Mouse (Mus musculus): ENCODE results near the gene Cyba.

DNA sequence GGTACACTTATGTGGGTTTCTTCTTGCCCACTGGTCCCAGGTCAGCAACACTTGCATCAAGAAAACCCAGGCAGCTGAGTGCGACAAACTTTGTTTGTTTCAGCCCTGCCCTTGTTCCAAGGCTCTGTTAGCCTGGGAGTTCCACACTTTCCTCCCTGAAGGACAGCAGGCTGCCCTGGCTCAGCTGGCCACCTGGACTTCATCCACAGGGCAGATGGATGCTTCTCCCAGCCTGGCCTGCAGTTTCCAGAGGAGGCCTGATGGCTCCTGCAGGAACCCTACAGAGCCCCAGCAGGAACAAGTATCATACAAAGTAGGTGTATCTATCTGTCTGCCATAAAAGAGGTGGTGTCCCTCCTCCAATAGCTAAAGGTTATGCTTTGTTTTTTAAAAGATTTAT lies 8.6 kb upstream of the Cyba start:
- TF ChIP-seq EP300 (IDR thresholded peaks at IDR 0.05; ENCODE audit: insufficient read depth, low read depth, low read length): no peak
- TF ChIP-seq CTCF (IDR thresholded peaks at IDR 0.05): no peak
- no peak for TF ChIP-seq POLR2A (IDR thresholded peaks at IDR 0.05; ENCODE audit: insufficient read depth, low read depth, low read length)
